ENCODE assay signal across 8 mouse cellular contexts in genomic region chrX:152336546-152337332, GRCm38 (mm10). TPM values are rescaled to one million over a fixed set of nuclear protein-coding genes. Genes with fewer than 3 reads are reported as not detected.
DNase-seq lines count a peak whose midpoint lies in the region; ATAC-seq and TF ChIP-seq lines count a peak whose summit lies in the region.

No protein-coding gene starts in this region.

- peak overlapping the region; percentile 39 for H3K9ac ChIP-seq in lung, embryonic 15.5 days

- peaks cover 77% of the 10 kb centered on the region for H3K27me3 ChIP-seq in hindbrain, embryonic 10.5 days (ENCODE audit: insufficient read depth, poor library complexity, severe bottlenecking)
- peaks cover 30% of the 10 kb centered on the region for H3K27me3 ChIP-seq in lung, embryonic 15.5 days

- peaks cover 23% of the 10 kb centered on the region; the same call in 1 of the 2 replicates for H3K4me1 ChIP-seq in hindbrain, embryonic 10.5 days (replicated peaks)
- H3K4me1 ChIP-seq in lung, embryonic 15.5 days, result peaks cover 6% of the 10 kb centered on the region; the same call in 1 of the 2 replicates
- peaks cover 9% of the 10 kb centered on the region for H3K4me1 ChIP-seq in olfactory bulb, adult 2 months (ENCODE audit: control insufficient read depth, insufficient read depth, low read length)

- peak; percentile 96 for ATAC-seq in frontal cortex, adult (ENCODE audit: low TSS enrichment)
- peak; percentile 100 for ATAC-seq in lung, embryonic 15.5 days (ENCODE audit: borderline replicate concordance, extremely low read depth, low FRiP score, low TSS enrichment)

- peak overlapping the region; percentile 52 for H3K4me2 ChIP-seq in lung, embryonic 15.5 days

- H3K4me3 ChIP-seq in hindbrain, embryonic 10.5 days, result peak overlapping the region; percentile 46
- peak overlapping the region; percentile 22 for H3K4me3 ChIP-seq in lung, embryonic 15.5 days
- peak overlapping the region; percentile 35 for H3K4me3 ChIP-seq in olfactory bulb, adult 2 months (ENCODE audit: insufficient read depth, low read depth, low read length)

- peaks cover 27% of the 10 kb centered on the region for H3K36me3 ChIP-seq in hindbrain, embryonic 10.5 days
- 0 out of 2 replicates have a peak, but pooled peaks cover 6% of the 10 kb centered on the region for H3K36me3 ChIP-seq in lung, embryonic 15.5 days

- H3K9me3 ChIP-seq in hindbrain, embryonic 10.5 days, result no peaks in the 10 kb centered on the region
- H3K9me3 ChIP-seq in lung, embryonic 15.5 days, result no peaks in the 10 kb centered on the region

- peak; percentile 46; the same call in 1 of the 2 replicates for TF ChIP-seq POLR2A in olfactory bulb, adult 2 months (IDR thresholded peaks at IDR 0.05; ENCODE audit: insufficient read depth, low read depth, low read length)

- WGBS in hindbrain, embryonic 10.5 days, result 18% methylated on average over 33 of the region's 33 CpGs
- WGBS in lung, embryonic 15.5 days, result 10% methylated on average over 33 of the region's 33 CpGs
- 15% methylated on average over 33 of the region's 33 CpGs for WGBS in olfactory bulb, adult 2 months

- peak; percentile 95 for DNase-seq in NIH3T3 (ENCODE audit: low read depth)
- DNase-seq in cerebellum, adult 9-11 months, result peak; percentile 95
- peak; percentile 90 for DNase-seq in hindbrain, embryonic 10.5 days (ENCODE audit: low spot score)
- DNase-seq in layer of hippocampus, adult 9-10 months (ENCODE audit: low spot score), result peak; percentile 73
- peak; percentile 65 to 68 for DNase-seq in thymus, adult 18-20 months

- H3K27ac ChIP-seq in hindbrain, embryonic 10.5 days, result peak overlapping the region; percentile 93
- peak overlapping the region; percentile 92 for H3K27ac ChIP-seq in lung, embryonic 15.5 days
- H3K27ac ChIP-seq in olfactory bulb, adult 2 months (ENCODE audit: insufficient read depth, low read depth, low read length), result peak overlapping the region; percentile 99

- TF ChIP-seq CTCF in olfactory bulb, adult 2 months (IDR thresholded peaks at IDR 0.05; ENCODE audit: insufficient read depth, low read depth, low read length), result no peak

RNA-seq across cellular contexts. Expression of gene Tspyl2, which starts 5.5 kb away (rescaled TPM):
- polyA plus RNA-seq in hindbrain, embryonic 10.5 days (2016; fragmentation: Nextera tagmentation; extraction: Ambion mirVana), result 33.4 and 39.6 TPM in 2 replicates
- 26.1 and 30.7 TPM in 2 replicates for polyA plus RNA-seq in lung, embryonic 15.5 days (2015; fragmentation: Nextera tagmentation; extraction: Ambion mirVana)
- not detected in 2 replicates for polyA plus RNA-seq in olfactory bulb, adult 2 months (2012; ENCODE audit: insufficient read depth, insufficient read length, low replicate concordance, missing spikeins)

RNA-seq across cellular contexts. Expression of gene Kantr, which starts 9.4 kb away (rescaled TPM):
- polyA plus RNA-seq in hindbrain, embryonic 10.5 days (2016; fragmentation: Nextera tagmentation; extraction: Ambion mirVana), result 15.6 and 15.7 TPM in 2 replicates
- 11.0 and 12.0 TPM in 2 replicates for polyA plus RNA-seq in lung, embryonic 15.5 days (2015; fragmentation: Nextera tagmentation; extraction: Ambion mirVana)
- polyA plus RNA-seq in olfactory bulb, adult 2 months (2012; ENCODE audit: insufficient read depth, insufficient read length, low replicate concordance, missing spikeins), result not detected in 2 replicates

RNA-seq across cellular contexts. Expression of gene Gpr173, which starts 31.8 kb away (rescaled TPM):
- 4.5 and 7.6 TPM in 2 replicates for polyA plus RNA-seq in hindbrain, embryonic 10.5 days (2016; fragmentation: Nextera tagmentation; extraction: Ambion mirVana)
- polyA plus RNA-seq in lung, embryonic 15.5 days (2015; fragmentation: Nextera tagmentation; extraction: Ambion mirVana), result 3.1 and 3.3 TPM in 2 replicates
- polyA plus RNA-seq in olfactory bulb, adult 2 months (2012; ENCODE audit: insufficient read depth, insufficient read length, low replicate concordance, missing spikeins), result not detected in 2 replicates

Comparison
In these comparisons a context has a peak if more than half of its experiments do, and no peak if none do; other contexts are left out.
1. Peak in every context shown above with its lines: DNase-seq, ATAC-seq, H3K4me3 ChIP-seq and H3K27ac ChIP-seq.
2. RNA of gene Tspyl2, which starts 5.5 kb away (polyA plus RNA-seq): 33.4 to 39.6 TPM in hindbrain, embryonic 10.5 days and 26.1 to 30.7 TPM in lung, embryonic 15.5 days; not detected in olfactory bulb, adult 2 months; every median in the first group is over 10 times any median in the second.
3. RNA of gene Kantr, which starts 9.4 kb away (polyA plus RNA-seq): 15.6 to 15.7 TPM in hindbrain, embryonic 10.5 days and 11.0 to 12.0 TPM in lung, embryonic 15.5 days; not detected in olfactory bulb, adult 2 months; every median in the first group is over 10 times any median in the second.